Comparison of ENCODE assay signal across 8 mouse cellular contexts in the genomic region with DNA sequence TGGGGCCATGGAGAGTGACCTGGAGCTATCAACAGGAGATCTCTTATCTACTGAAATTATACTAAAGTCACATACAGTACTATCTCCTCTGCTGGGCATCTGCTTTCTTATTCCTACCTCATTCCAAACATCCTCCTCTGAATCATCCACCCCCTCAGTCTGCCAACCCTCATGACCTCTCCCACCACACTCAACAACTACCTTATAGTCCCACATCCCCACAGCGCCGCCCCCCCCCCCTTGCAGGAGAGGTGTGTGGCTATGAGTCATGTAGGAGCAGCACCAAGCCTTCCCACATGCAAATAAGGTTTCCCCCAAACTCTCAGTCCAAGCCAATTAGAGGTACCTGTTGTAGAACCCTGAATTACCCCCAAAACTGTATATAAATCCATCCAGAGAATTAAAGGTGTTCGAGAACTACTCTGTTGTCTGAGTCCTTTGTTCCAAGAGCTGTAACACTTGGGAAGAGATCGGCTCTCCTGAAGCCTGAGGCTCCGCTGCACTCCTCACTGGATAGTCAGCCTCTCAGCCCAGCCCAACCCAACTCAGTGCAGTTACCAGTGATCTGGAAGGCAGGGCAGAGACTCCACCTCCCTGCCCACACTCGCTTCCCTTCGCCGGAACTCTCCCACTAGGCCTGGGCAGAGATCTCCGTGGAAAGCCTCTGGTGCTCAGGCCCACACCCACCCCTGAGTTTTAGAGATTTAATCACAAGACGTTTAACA.
DNase-seq lines count a peak whose midpoint lies in the region.

No protein-coding gene starts in this region.

- peak; percentile 45 for DNase-seq in adrenal gland, adult 2 months
- no peak for DNase-seq in adrenal gland, adult 18-20 months (ENCODE audit: low spot score in 2 of 2)
- peak; percentile 17 for DNase-seq in ovary, postnatal 36 days (ENCODE audit: low spot score)
- no peak for DNase-seq in ovary, postnatal 14 days (ENCODE audit: low spot score)
- peak; percentile 40 to 60 for DNase-seq in kidney, postnatal 25 days
- peak; percentile 7 to 30 for DNase-seq in natural killer cell, adult 2 months (ENCODE audit: low spot score in 2 of 2)
- DNase-seq in thymus, postnatal 25 days = no peak
- no peak for DNase-seq in MN1 (ENCODE audit: low spot score)

Comparison
In these comparisons a context has a peak if more than half of its experiments do, and no peak if none do; other contexts are left out.
1. DNase-seq: peak in adrenal gland, adult 2 months (single experiment), ovary, postnatal 36 days (single experiment), kidney, postnatal 25 days (2 of 2) and natural killer cell, adult 2 months (2 of 2); none in adrenal gland, adult 18-20 months (0 of 2), ovary, postnatal 14 days (single experiment), thymus, postnatal 25 days (single experiment) and MN1 (single experiment).